Mouse (Mus musculus) lung, embryonic 16.5 days (tissue): ENCODE results near the gene Cwf19l1. TPM values are rescaled to one million over a fixed set of nuclear protein-coding genes. Genes with fewer than 3 reads are reported as not detected.
A peak's percentile ranks its signal among the peaks of the same experiment; 100 is the strongest.

ENCODE experiments used
- ATAC-seq: fragments of 200-750 bp; cut with Nextera tagmentation; 2 replicates; pipeline ENCODE4 v1.8.0; 2017; ENCODE audit warnings: low read depth, mild to moderate bottlenecking, moderate library complexity
- H3K27ac ChIP-seq: fragments of 300-500 bp; sonication (generic); 2 replicates; pipeline ENCODE4 v1.5.1; 2014; ENCODE audit warnings: mild to moderate bottlenecking, control low read depth, low read length
- H3K27me3 ChIP-seq: fragments of 300-500 bp; sonication (generic); 2 replicates; pipeline ENCODE4 v1.6.1; 2014; ENCODE audit warnings: low read depth, low read length, mixed read lengths; ENCODE audit not compliant: control insufficient read depth, insufficient read depth
- H3K36me3 ChIP-seq: fragments of 300-500 bp; sonication (generic); 2 replicates; pipeline ENCODE4 v1.6.1; 2014; ENCODE audit warnings: low read length; ENCODE audit not compliant: control insufficient read depth, insufficient read depth
- H3K4me1 ChIP-seq: fragments of 300-500 bp; sonication (generic); replicated peaks from 2 replicates; pipeline ENCODE4 v1.6.1; 2014; ENCODE audit warnings: low read length, mixed read lengths; ENCODE audit not compliant: control insufficient read depth, insufficient read depth
- H3K4me2 ChIP-seq: fragments of 300-500 bp; sonication (generic); 2 replicates; pipeline ENCODE4 v1.6.1; 2014; ENCODE audit warnings: low read depth, low read length, control low read depth
- H3K4me3 ChIP-seq: fragments of 300-500 bp; sonication (generic); 2 replicates; pipeline ENCODE4 v1.5.1; 2014; ENCODE audit warnings: mild to moderate bottlenecking, low read length, control low read depth
- H3K9ac ChIP-seq: fragments of 300-500 bp; sonication (generic); 2 replicates; pipeline ENCODE4 v1.6.1; 2014; ENCODE audit warnings: low read length, control low read depth
- H3K9me3 ChIP-seq: fragments of 300-500 bp; sonication (generic); 2 replicates; pipeline ENCODE4 v1.6.1; 2016; ENCODE audit warnings: low read length; ENCODE audit not compliant: control insufficient read depth
- WGBS: fragments of 180-500 bp; shearing (Covaris S2); extraction: QIAGEN DNeasy Blood & Tissue Kit; methylation state at CpG from one replicate; pipeline ENCODE4 v1.1.7; 2014; 5-methylcytosine and 5-hydroxymethylcytosine counted together
- polyA plus RNA-seq: library from polyadenylated mRNA; unstranded; fragments of >200 nt; fragmentation: Nextera tagmentation; extraction: Ambion mirVana; gene quantifications from 2 replicates; pipeline ENCODE4 v1.2.1, GENCODE M21; 2015

The Cwf19l1 gene
- polyA plus RNA-seq, 1 experiment from 2014 or later = 31.8 TPM

GRCm38 (mm10) chr19:44069914-44070232 lies 65.8 kb downstream of the Cwf19l1 start:
- peak overlapping the region; percentile 87 for H3K4me3 ChIP-seq
- peak overlapping the region; percentile 81 for H3K9ac ChIP-seq
- peaks cover 2% of the 10 kb centered on the region; the same call in 1 of the 2 replicates for H3K36me3 ChIP-seq
- no peak for ATAC-seq
- peak overlapping the region; percentile 65 for H3K27ac ChIP-seq
- H3K9me3 ChIP-seq = no peaks in the 10 kb centered on the region
- H3K27me3 ChIP-seq = no peaks in the 10 kb centered on the region
- peak overlapping the region; percentile 67 for H3K4me2 ChIP-seq
- 4% methylated on average over 4 of the region's 4 CpGs for WGBS
- peaks cover 14% of the 10 kb centered on the region for H3K4me1 ChIP-seq

- H3K4me3 ChIP-seq = peak within 1 kb of the TSS; percentile 87
- WGBS = under 1% methylated on average over 74 of the region's 75 CpGs
Observed at GRCm38 (mm10) chr19:44069121-44069913, 66.4 kb downstream of the Cwf19l1 start, which contains the start of gene Erlin1. TSS of gene Erlin1 (minus strand) at chr19:44069785.

GRCm38 (mm10) chr19:44068232-44068631 lies 67.4 kb downstream of the Cwf19l1 start:
- Histone ChIP-seq H3K4me3 (peak overlapping the region; percentile 87), H3K9ac (peak overlapping the region; percentile 81), H3K9me3 (no peaks in the 10 kb centered on the region), H3K27ac (no peak overlapping the region), H3K36me3 (peaks cover 2% of the 10 kb centered on the region; the same call in 1 of the 2 replicates), H3K27me3 (no peaks in the 10 kb centered on the region), H3K4me1 (peaks cover 14% of the 10 kb centered on the region), H3K4me2 (peak overlapping the region; percentile 67)
- ATAC-seq = no peak
- WGBS = 66% methylated on average over 4 of the region's 4 CpGs

More at GRCm38 (mm10) chr19:44069121-44069913, 66.4 kb downstream of the Cwf19l1 start, which contains the start of gene Erlin1:
- Histone ChIP-seq H3K9ac (peak within 1 kb of the TSS; percentile 81), H3K36me3 (0 out of 2 replicates have a peak, but pooled peaks cover 2% of the 10 kb centered on the region), H3K4me1 (peaks cover 14% of the 10 kb centered on the region), H3K27ac (peak within 1 kb of the TSS; percentile 65), H3K9me3 (no peaks in the 10 kb centered on the region), H3K27me3 (no peaks in the 10 kb centered on the region), H3K4me2 (peak within 1 kb of the TSS; percentile 67)
- peak; percentile 94 for ATAC-seq

- Histone ChIP-seq H3K4me3 (no peak overlapping the region), H3K27me3 (no peaks in the 10 kb centered on the region), H3K4me2 (no peak overlapping the region), H3K9ac (no peak overlapping the region), H3K36me3 (no peaks in the 10 kb centered on the region; the same call in 1 of the 2 replicates), H3K27ac (no peak overlapping the region), H3K9me3 (no peaks in the 10 kb centered on the region), H3K4me1 (peaks cover 14% of the 10 kb centered on the region)
- ATAC-seq = no peak
- 63% methylated on average over 9 of the region's 9 CpGs for WGBS
Observed at GRCm38 (mm10) chr19:44067323-44068049, 68.2 kb downstream of the Cwf19l1 start.

- Histone ChIP-seq H3K27me3 (no peaks in the 10 kb centered on the region), H3K36me3 (no peaks in the 10 kb centered on the region; the same call in 1 of the 2 replicates), H3K9me3 (no peaks in the 10 kb centered on the region), H3K4me3 (no peak overlapping the region), H3K9ac (no peak overlapping the region), H3K4me1 (peaks cover 9% of the 10 kb centered on the region), H3K4me2 (no peak overlapping the region), H3K27ac (no peak overlapping the region)
- 69% methylated on average over 2 of the region's 2 CpGs for WGBS
- ATAC-seq = no peak
Observed at GRCm38 (mm10) chr19:44064734-44065133, 70.9 kb downstream of the Cwf19l1 start.

- peaks cover 9% of the 10 kb centered on the region for H3K4me1 ChIP-seq
- no peak overlapping the region for H3K9ac ChIP-seq
- H3K9me3 ChIP-seq = no peaks in the 10 kb centered on the region
- no peak overlapping the region for H3K4me2 ChIP-seq
- no peak overlapping the region for H3K4me3 ChIP-seq
- no peak overlapping the region for H3K27ac ChIP-seq
- peaks cover 6% of the 10 kb centered on the region; the same call in 1 of the 2 replicates for H3K36me3 ChIP-seq
- no peak for ATAC-seq
- H3K27me3 ChIP-seq = no peaks in the 10 kb centered on the region
- WGBS = 78% methylated on average over 7 of the region's 7 CpGs
Observed at GRCm38 (mm10) chr19:44063773-44064172, 71.9 kb downstream of the Cwf19l1 start.

GRCm38 (mm10) chr19:44060226-44060625 lies 75.5 kb downstream of the Cwf19l1 start:
- no peak overlapping the region for H3K9ac ChIP-seq

More at GRCm38 (mm10) chr19:44060226-44060625, 75.5 kb downstream of the Cwf19l1 start:
- no peaks in the 10 kb centered on the region for H3K4me1 ChIP-seq
- H3K36me3 ChIP-seq = peaks cover 12% of the 10 kb centered on the region; the same call in 1 of the 2 replicates
- no peaks in the 10 kb centered on the region for H3K9me3 ChIP-seq
- ATAC-seq = no peak
- H3K27ac ChIP-seq = no peak overlapping the region
- 81% methylated on average over 3 of the region's 3 CpGs for WGBS
- no peaks in the 10 kb centered on the region for H3K27me3 ChIP-seq
- no peak overlapping the region for H3K4me2 ChIP-seq
- no peak overlapping the region for H3K4me3 ChIP-seq
